Mouse (Mus musculus) heart, postnatal 0 days (tissue): ENCODE results near the gene Slc35f4. TPM values are rescaled to one million over a fixed set of nuclear protein-coding genes. Genes with fewer than 3 reads are reported as not detected.

ENCODE experiments used
- ATAC-seq: fragments of 200-750 bp; cut with Nextera tagmentation; 2 replicates; pipeline ENCODE4 v1.8.0; 2017; ENCODE audit warnings: low read depth, moderate number of reproducible peaks, moderate library complexity; ENCODE audit not compliant: insufficient read depth
- DNase-seq: peaks from one replicate; pipeline ENCODE4 v3.0.0-alpha.2; 2016; ENCODE audit warnings: low spot score
- H3K27ac ChIP-seq: fragments of 300-500 bp; sonication (generic); 2 replicates; pipeline ENCODE4 v1.5.1; 2014; ENCODE audit warnings: low read depth, mild to moderate bottlenecking
- H3K27me3 ChIP-seq: fragments of 300-500 bp; sonication (generic); 2 replicates; pipeline ENCODE4 v1.6.1; 2014; ENCODE audit warnings: low read length, mixed read lengths; ENCODE audit not compliant: control insufficient read depth, insufficient read depth
- H3K36me3 ChIP-seq: fragments of 300-500 bp; sonication (generic); replicated peaks from 2 replicates; pipeline ENCODE4 v1.6.1; 2014; ENCODE audit warnings: low read length, mixed read lengths; ENCODE audit not compliant: control insufficient read depth, insufficient read depth
- H3K4me1 ChIP-seq: fragments of 300-500 bp; sonication (generic); 2 replicates; pipeline ENCODE4 v1.6.1; 2014; ENCODE audit warnings: antibody characterized with exemption; ENCODE audit not compliant: control insufficient read depth, insufficient read depth
- H3K4me2 ChIP-seq: fragments of 300-500 bp; sonication (generic); 2 replicates; pipeline ENCODE4 v1.6.1; 2014; ENCODE audit warnings: low read depth, mild to moderate bottlenecking, low read length, moderate library complexity
- H3K4me3 ChIP-seq: fragments of 300-500 bp; sonication (generic); 2 replicates; pipeline ENCODE4 v1.5.1; 2014; ENCODE audit warnings: low read depth, low read length
- H3K9ac ChIP-seq: fragments of 300-500 bp; sonication (generic); replicated peaks from 2 replicates; pipeline ENCODE4 v1.6.1; 2014; ENCODE audit warnings: low read depth, low read length, mixed read lengths
- H3K9me3 ChIP-seq: fragments of 300-500 bp; sonication (generic); replicated peaks from 2 replicates; pipeline ENCODE4 v1.6.1; 2016; ENCODE audit warnings: low read length; ENCODE audit not compliant: control insufficient read depth
- CTCF ChIP-seq: IDR thresholded peaks from 2 replicates; pipeline ENCODE4 v1.5.1; 2016; ENCODE audit warnings: antibody characterized with exemption, control low read depth, low read depth
- EP300 ChIP-seq: IDR thresholded peaks from 2 replicates; pipeline ENCODE4 v1.6.1; 2016; ENCODE audit warnings: antibody characterized with exemption, low read depth
- WGBS: fragments of 180-500 bp; shearing (Covaris S2); extraction: QIAGEN DNeasy Blood & Tissue Kit; methylation state at CpG from one replicate; pipeline ENCODE4 v1.1.7; 2014; 5-methylcytosine and 5-hydroxymethylcytosine counted together
- polyA plus RNA-seq: library from polyadenylated mRNA; unstranded; fragments of >200 nt; fragmentation: Nextera tagmentation; extraction: Ambion mirVana; gene quantifications from 2 replicates; pipeline ENCODE4 v1.2.1, GENCODE M21; 2015
- total RNA-seq: library from RNA; depleted of rRNA; stranded (reverse); fragments of >200 nt; gene quantifications from 2 replicates; pipeline ENCODE4 v1.2.3, GENCODE M21; 2014; ENCODE audit warnings: low replicate concordance

Gene Slc35f4
- total and polyA plus RNA-seq, 2 experiments from 2014 or later = 0.12 TPM; not detected in 1

DNA sequence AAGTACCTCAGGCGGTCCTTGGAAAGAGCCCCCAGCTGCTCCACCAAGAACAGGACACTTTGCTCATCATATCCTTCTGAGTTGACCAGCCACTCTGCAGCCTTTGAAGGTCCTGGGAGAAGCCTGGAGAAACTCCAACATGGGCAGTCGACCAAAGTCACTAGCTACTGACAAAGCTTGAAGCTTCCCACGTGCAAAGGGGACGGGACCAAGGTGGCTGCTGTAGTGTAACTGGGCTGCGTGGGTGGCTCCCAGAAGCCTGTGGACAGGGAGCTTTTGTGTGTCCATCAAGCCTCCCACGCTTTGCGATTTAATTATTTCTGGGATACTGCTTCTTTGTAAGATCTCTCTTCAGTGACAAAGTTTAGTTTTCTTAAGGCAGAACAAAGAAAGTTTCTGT, 211.9 kb downstream of the Slc35f4 start:
- Histone ChIP-seq H3K9ac (no peak overlapping the region), H3K9me3 (no peaks in the 10 kb centered on the region), H3K4me1 (no peaks in the 10 kb centered on the region), H3K36me3 (no peaks in the 10 kb centered on the region), H3K4me3 (no peak overlapping the region), H3K27ac (no peak overlapping the region), H3K4me2 (no peak overlapping the region), H3K27me3 (no peaks in the 10 kb centered on the region)
- no peak for TF ChIP-seq EP300
- TF ChIP-seq CTCF = no peak
- WGBS = 61% methylated on average over 7 of the region's 7 CpGs
- no peak for DNase-seq
- no peak for ATAC-seq

DNA sequence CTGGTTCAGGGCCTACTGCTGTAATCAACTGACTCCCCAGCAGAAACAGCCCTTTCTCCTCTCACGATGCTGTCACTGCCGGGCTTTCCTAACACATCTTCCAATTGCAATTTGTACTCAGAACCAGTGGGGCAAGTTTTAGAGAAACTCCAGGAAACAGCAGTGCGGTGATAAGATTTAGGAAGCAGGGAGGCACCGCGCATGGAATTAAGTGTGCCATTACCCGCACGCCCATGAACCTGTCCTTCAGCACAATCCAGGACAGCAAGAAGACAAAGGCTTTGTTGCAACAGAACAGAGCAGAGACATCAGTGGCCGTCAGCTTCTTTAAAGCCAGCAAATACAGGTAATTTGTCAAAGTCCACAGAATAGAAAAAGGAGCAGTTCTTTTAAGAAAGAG, 212.5 kb downstream of the Slc35f4 start:
- ATAC-seq (no peak), DNase-seq (no peak)
- no peak for TF ChIP-seq CTCF
- TF ChIP-seq EP300 = no peak
- no peak overlapping the region for H3K4me3 ChIP-seq
- 60% methylated on average over 8 of the region's 8 CpGs for WGBS
- no peaks in the 10 kb centered on the region for H3K4me1 ChIP-seq
- H3K36me3 ChIP-seq = no peaks in the 10 kb centered on the region
- no peak overlapping the region for H3K27ac ChIP-seq
- no peaks in the 10 kb centered on the region for H3K9me3 ChIP-seq
- no peak overlapping the region for H3K9ac ChIP-seq
- H3K4me2 ChIP-seq = no peak overlapping the region
- no peaks in the 10 kb centered on the region for H3K27me3 ChIP-seq

DNA sequence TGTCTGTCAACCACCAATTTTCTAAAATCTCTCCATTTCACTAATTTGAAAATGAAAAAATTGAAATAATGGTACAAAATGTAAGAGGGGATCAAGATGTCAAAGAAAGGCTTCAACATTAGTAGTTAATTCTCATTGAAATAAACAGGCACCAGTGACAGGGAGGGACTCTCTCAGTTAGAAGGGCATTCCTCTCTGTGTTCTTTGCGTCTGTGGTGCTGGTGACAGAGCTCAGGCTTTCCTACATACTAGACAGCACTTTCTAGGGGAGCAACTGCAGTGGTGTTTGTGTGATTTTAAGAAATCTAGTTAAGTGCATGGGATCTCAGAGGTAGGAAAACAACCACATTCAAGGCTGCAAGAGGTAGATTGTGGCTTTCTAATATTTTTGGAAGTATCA, 214.3 kb downstream of the Slc35f4 start:
- no peak for TF ChIP-seq CTCF
- TF ChIP-seq EP300 = no peak
- H3K27me3 ChIP-seq = no peaks in the 10 kb centered on the region
- no peak for ATAC-seq

DNA sequence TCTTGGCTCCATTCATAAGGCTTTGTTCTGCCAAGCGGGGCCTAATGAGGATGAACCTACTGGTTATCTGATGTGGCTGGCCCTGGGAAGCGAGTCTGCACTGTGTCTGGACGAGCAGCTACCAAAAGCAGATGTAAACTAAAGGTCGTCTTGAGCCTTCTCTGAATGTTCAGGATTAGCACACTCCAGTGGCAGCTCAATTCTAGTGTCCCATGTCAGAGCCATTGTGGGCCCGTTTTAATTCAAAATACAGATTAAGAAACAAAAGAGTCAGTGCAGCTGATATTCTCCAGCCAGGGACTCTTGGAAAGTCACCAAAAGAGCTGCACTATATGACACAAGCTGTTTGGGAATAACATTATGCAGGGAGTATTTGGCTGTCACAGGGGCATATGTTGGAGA, 214.8 kb downstream of the Slc35f4 start:
- Histone ChIP-seq H3K9ac (no peak overlapping the region), H3K27me3 (no peaks in the 10 kb centered on the region), H3K36me3 (no peaks in the 10 kb centered on the region), H3K27ac (no peak overlapping the region), H3K4me2 (no peak overlapping the region), H3K4me3 (no peak overlapping the region), H3K9me3 (no peaks in the 10 kb centered on the region), H3K4me1 (no peaks in the 10 kb centered on the region)
- ATAC-seq = no peak
- TF ChIP-seq CTCF = no peak
- TF ChIP-seq EP300 = no peak
- WGBS = 34% methylated on average over 5 of the region's 5 CpGs
- no peak for DNase-seq

More for the DNA sequence above, 214.3 kb downstream of the Slc35f4 start:
- H3K36me3 ChIP-seq = no peaks in the 10 kb centered on the region
- DNase-seq = no peak
- 43% methylated on average over 1 of the region's 1 CpGs for WGBS
- no peaks in the 10 kb centered on the region for H3K9me3 ChIP-seq
- no peak overlapping the region for H3K4me3 ChIP-seq
- no peak overlapping the region for H3K27ac ChIP-seq
- no peak overlapping the region for H3K9ac ChIP-seq
- H3K4me2 ChIP-seq = no peak overlapping the region
- H3K4me1 ChIP-seq = no peaks in the 10 kb centered on the region

DNA sequence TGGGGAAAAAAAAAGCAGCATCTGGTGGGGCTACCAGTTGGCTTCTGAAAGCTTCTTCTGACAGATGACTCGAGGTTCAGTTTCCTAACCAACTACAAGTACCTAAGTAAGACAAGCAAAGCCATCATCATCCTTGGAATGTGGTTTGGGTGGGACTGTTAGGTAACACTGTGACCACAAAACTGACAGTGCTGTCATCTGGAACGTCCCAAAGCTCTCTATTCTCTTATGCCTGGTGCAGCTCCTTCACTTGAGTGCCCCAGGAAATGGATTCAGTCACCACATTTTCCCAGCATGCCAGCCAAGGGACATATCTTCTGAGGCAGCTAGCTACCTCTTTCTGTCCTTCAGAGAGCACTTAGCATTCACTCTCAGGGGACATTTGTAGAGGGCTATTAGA, 216.2 kb downstream of the Slc35f4 start:
- Histone ChIP-seq H3K4me2 (no peak overlapping the region), H3K9me3 (no peaks in the 10 kb centered on the region), H3K4me3 (no peak overlapping the region), H3K27me3 (no peaks in the 10 kb centered on the region), H3K27ac (no peak overlapping the region), H3K36me3 (no peaks in the 10 kb centered on the region), H3K9ac (no peak overlapping the region), H3K4me1 (no peaks in the 10 kb centered on the region)
- ATAC-seq (no peak), DNase-seq (no peak)
- WGBS = 69% methylated on average over 2 of the region's 2 CpGs
- TF ChIP-seq CTCF = no peak
- TF ChIP-seq EP300 = no peak

DNA sequence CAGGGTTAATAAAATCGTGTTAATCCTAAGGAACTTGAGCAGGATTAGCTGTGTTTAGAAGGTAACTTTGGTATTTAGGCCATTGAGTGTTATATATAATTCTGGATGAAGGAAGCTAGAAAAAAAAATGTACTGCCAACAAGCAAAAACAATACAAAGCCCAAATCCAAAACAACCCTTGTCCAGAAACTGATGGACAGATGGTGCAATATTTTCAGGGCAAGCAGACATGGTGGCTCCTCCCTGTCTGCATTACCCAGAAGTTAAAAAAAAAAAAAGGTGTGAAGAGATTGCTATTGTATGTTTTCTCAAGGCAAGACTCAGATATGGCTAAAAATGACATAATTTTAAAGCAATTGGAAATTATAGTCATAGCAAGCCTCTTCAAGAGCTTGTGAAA, 217.3 kb downstream of the Slc35f4 start:
- Histone ChIP-seq H3K9ac (no peak overlapping the region), H3K27me3 (no peaks in the 10 kb centered on the region), H3K4me2 (no peak overlapping the region), H3K27ac (no peak overlapping the region), H3K9me3 (no peaks in the 10 kb centered on the region), H3K4me3 (no peak overlapping the region), H3K4me1 (no peaks in the 10 kb centered on the region), H3K36me3 (no peaks in the 10 kb centered on the region)
- TF ChIP-seq CTCF (no peak), EP300 (no peak)
- ATAC-seq (no peak), DNase-seq (no peak)
- WGBS = 45% methylated on average over 1 of the region's 1 CpGs
